Mouse (Mus musculus) myocyte (in vitro differentiated cells): ENCODE measurements around the gene Tnxb.

Source experiments
- E2F4 ChIP-seq: IDR thresholded peaks from one replicate; pipeline ENCODE4 v1.6.1; 2011; ENCODE audit warnings: mild to moderate bottlenecking, control low read depth, moderate library complexity; ENCODE audit not compliant: insufficient read depth
- MAX ChIP-seq: IDR thresholded peaks from one replicate; pipeline ENCODE4 v1.6.1; 2011; ENCODE audit warnings: low read depth, mild to moderate bottlenecking, control low read depth
- MYOD1 ChIP-seq, 3 experiments: IDR thresholded peaks; one replicate each; pipeline ENCODE4 v1.6.1; 2011; ENCODE audit warnings: control low read depth in 2 of 3, low read depth in 2 of 3, mild to moderate bottlenecking in 2 of 3, moderate library complexity in 1 of 3; ENCODE audit not compliant: insufficient read length in 2 of 3, control insufficient read depth in 1 of 3
- POLR2A ChIP-seq: IDR thresholded peaks from one replicate; pipeline ENCODE4 v1.6.1; 2011; ENCODE audit warnings: low read depth, mild to moderate bottlenecking, control low read depth, moderate library complexity; ENCODE audit not compliant: insufficient read length
- POLR2AphosphoS2 ChIP-seq: IDR thresholded peaks from one replicate; pipeline ENCODE4 v1.6.1; 2011; ENCODE audit warnings: low read depth, control low read depth; ENCODE audit not compliant: insufficient read length
- REST ChIP-seq: IDR thresholded peaks from one replicate; pipeline ENCODE4 v1.6.1; 2011; ENCODE audit warnings: mild to moderate bottlenecking, control low read depth, moderate library complexity; ENCODE audit not compliant: insufficient read depth, insufficient read length
- SRF ChIP-seq: IDR thresholded peaks from one replicate; pipeline ENCODE4 v1.6.1; 2011; ENCODE audit warnings: low read depth; ENCODE audit not compliant: control insufficient read depth, insufficient read length
- TCF12 ChIP-seq: IDR thresholded peaks from one replicate; pipeline ENCODE4 v1.6.1; 2011; ENCODE audit warnings: mild to moderate bottlenecking, control low read depth; ENCODE audit not compliant: poor library complexity, insufficient read depth, severe bottlenecking
- USF1 ChIP-seq: IDR thresholded peaks from one replicate; pipeline ENCODE4 v1.6.1; 2011; ENCODE audit warnings: low read depth, mild to moderate bottlenecking, control low read depth, moderate library complexity

DNA sequence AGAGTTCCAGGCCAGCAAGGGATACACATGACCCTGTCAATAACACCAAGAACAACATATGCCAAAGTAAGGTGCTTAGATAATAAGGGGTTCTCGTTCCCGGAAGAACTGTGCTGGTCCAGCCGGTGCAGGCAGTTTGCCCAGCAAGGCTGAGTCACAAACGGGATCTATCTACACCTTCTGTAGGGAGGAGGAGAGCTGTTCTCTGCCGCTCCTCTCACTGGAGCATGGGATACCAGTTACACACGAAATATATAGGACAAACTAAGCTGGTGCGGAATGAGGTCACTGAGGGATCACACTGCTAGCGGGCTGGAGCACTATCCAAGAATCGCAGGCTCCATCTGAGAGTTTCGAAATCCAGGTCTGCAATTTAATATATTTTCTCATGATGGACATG, 26.4 kb upstream of the Tnxb start:
- no peak for TF ChIP-seq POLR2A
- TF ChIP-seq USF1, result no peak
- TF ChIP-seq POLR2AphosphoS2, result no peak
- no peak for TF ChIP-seq TCF12
- no peak for TF ChIP-seq E2F4
- TF ChIP-seq MAX, result no peak
- no peak for TF ChIP-seq MYOD1 (IDR thresholded peaks at IDR 0.05; ENCODE audit: control insufficient read depth in 1 of 3, insufficient read length in 2 of 3, low read depth in 2 of 3)
- TF ChIP-seq SRF, result no peak
- TF ChIP-seq REST, result no peak
